Mouse (Mus musculus) gastrocnemius, adult 2 months (tissue): ENCODE measurements around the gene Hbb-y. TPM values are rescaled to one million over a fixed set of nuclear protein-coding genes. Genes with fewer than 3 reads are reported as not detected.
"Not testable (repeated sequence)": the region's sequence is repeated elsewhere in the genome, so short reads cannot be mapped to it uniquely, and the experiment has no call there.

ENCODE experiments used
- DNase-seq: peaks from one replicate; pipeline ENCODE4 v3.0.0; 2022
- H3K27ac ChIP-seq: fragments of 200-600 bp; 2 replicates; pipeline ENCODE4 v1.8.1; 2022; ENCODE audit warnings: mild to moderate bottlenecking
- H3K4me3 ChIP-seq: fragments of 200-600 bp; 2 replicates; pipeline ENCODE4 v1.8.1; 2022; ENCODE audit warnings: mild to moderate bottlenecking, moderate library complexity
- CTCF ChIP-seq: fragments of 200-600 bp; IDR thresholded peaks from 2 replicates; pipeline ENCODE4 v1.8.1; 2022; ENCODE audit warnings: antibody characterized with exemption, mild to moderate bottlenecking, moderate library complexity
- intact Hi-C: fragments of 180-260 bp; cut with DNase I; formaldehyde crosslinking; loops from one replicate; pipeline ENCODE4 v1.15.1; 2025
- total RNA-seq, 2 experiments: library from RNA; stranded (reverse); gene quantifications; 2 replicates each; pipeline ENCODE4 v1.2.3; 2021

Gene Hbb-y
- total RNA-seq, 2 experiments from 2014 or later = not detected

DNA sequence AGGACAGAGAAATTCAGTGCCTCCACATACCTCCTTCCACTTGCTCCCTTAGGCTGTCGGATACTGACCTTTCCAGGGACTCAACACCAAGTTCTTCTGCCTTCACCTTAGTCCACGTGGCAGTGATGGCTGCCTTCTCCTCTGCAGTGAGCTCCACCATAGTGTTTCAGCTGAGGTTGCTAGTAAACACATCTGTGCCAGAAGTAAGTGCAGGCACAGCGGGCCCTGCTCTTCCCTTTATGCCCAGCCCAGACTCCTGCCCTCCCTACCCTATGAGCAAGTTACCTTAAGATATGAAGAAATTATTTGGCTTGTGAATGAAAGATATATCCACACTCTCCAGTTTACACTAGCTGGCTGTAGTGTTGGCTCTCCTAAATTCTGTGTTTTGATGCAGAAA, 12.7 kb downstream of the Hbb-y start, which contains the start of gene Hbb-bh2:
Gene Hbb-bh2, minus strand, starts transcription at position 253 of the 400 bp plus-strand sequence.
- TF ChIP-seq CTCF = no peak
- no peak within 1 kb of the TSS for H3K4me3 ChIP-seq

DNA sequence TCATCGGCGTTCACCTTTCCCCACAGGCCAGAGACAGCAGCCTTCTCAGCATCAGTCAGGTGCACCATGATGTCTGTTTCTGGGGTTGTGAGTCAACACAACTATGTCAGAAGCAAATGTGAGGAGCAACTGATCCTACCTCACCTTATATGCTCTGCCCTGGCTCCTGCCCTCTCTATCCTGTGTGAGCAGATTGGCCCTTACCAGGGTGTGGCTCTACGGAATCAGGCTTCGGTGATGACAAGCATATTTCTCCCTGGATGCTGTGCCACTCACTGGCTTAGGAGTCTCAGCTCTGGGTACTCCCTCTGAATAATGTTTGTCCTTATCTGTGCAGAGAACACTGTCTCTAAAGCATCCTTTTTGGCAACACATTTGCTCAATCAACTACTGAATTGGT, 25.2 kb downstream of the Hbb-y start, which contains the start of gene Hbb-bs:
Gene Hbb-bs, minus strand, starts transcription at position 289 of the 400 bp plus-strand sequence.
- intact Hi-C loops = no loop called here
- H3K4me3 ChIP-seq = no peak within 1 kb of the TSS
- DNase-seq = no peak
- no peak for TF ChIP-seq CTCF
- no peak within 1 kb of the TSS for H3K27ac ChIP-seq

More for the DNA sequence above, 12.7 kb downstream of the Hbb-y start, which contains the start of gene Hbb-bh2:
- intact Hi-C loops = no loop called here
- no peak within 1 kb of the TSS for H3K27ac ChIP-seq
- DNase-seq = no peak

DNA sequence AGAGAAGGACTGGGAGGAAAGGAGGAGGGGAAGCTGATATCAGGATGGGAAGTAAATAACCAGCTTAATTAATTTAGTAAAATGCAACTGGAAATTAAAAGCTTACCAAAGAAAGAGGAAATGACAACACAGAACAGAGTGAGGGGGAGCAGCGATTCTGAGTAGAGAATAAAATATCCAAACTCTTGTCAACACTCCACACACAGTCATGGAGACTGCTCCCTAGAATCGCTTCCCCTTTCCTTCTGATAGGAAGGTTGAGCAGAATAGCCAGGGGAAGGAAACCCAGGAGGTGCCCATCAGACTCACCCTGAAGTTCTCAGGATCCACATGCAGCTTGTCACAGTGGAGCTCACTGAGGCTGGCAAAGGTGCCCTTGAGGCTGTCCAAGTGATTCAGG, 25.9 kb downstream of the Hbb-y start:
- H3K4me3 ChIP-seq, DNase-seq, H3K27ac ChIP-seq, intact Hi-C loops: not testable (repeated sequence)

DNA sequence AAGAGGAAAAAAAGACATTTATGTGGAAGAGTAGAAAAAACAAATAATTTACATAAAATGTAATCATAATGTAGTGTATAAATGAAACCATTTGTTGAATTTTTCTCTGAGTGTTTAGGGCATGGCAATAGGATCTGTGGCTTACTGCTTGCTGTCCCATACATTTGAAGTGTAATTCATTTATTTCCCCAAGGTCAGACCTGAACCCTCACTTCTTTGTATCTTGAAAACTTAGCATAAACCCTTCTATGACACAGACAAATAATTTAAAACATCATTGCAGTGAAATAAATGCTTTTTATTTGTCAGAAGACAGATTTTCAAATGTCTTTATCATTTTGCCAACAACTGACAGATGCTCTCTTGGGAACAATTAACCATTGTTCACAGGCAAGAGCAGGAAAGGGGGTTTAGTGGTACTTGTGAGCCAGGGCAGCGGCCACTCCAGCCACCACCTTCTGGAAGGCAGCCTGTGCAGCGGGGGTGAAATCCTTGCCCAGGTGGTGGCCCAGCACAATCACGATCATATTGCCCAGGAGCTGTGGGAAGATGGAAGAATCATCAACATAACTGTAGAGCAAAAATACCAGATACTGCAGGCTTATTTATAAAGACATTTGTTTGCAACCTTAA, 26.6 kb downstream of the Hbb-y start:
- DNase-seq = no peak
- no peak overlapping the region for H3K4me3 ChIP-seq
- intact Hi-C loops = no loop called here
- no peak overlapping the region for H3K27ac ChIP-seq
- no peak for TF ChIP-seq CTCF

DNA sequence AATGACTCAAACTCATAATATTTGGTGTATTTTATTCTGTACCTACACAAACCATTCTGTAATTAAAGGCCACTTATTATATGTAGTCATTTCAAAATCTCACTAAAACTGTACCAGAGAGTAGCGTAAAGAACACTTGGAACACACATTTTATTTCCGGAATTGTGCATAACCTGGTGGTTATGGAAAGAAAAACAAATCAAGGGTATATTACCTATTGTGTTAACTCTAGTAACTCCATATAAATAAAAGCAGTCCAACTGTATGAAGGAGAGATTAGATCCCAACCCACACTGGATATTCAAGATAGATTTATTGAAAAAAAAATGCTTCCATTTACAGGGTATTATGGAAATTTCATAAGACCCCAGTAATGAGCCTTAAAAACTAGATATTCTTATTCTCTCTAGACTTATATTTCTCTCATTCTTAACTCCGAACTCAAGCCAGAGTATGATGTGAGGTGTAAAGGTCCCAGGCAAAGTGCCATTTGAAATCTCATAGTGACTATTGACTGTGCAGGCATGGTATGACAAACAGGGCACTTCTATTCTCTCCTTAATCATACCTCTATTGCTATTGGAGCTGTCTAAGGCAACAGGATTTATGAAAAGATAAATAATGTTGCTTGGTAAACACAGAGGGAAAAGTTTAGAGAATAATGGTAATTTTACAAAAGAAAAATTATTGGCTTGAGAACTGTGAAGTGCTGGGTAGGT, 27.3 kb downstream of the Hbb-y start:
- Histone ChIP-seq H3K4me3 (no peak overlapping the region), H3K27ac (no peak overlapping the region)
- intact Hi-C loops = no loop called here
- DNase-seq = no peak
- no peak for TF ChIP-seq CTCF

DNA sequence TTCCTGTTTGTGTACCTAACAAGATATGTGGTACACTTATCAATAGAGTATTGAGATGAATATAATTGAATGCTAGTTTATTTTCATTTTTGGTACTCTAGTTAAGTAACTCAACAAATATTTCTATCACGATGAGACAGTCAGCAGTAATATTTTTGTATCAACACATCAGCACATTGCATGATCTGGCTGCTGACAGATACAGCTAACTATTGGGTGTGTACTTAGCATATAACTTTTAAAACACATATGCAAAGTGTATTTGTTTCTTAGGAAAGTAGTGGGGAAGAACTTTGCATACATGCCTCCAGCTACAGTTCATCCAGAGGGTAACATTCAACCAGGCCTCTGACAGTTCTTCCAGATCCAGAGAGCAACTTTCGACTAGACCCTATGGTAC, 28.4 kb downstream of the Hbb-y start:
- no peak overlapping the region for H3K4me3 ChIP-seq
- intact Hi-C loops = no loop called here
- TF ChIP-seq CTCF = no peak
- DNase-seq = no peak
- no peak overlapping the region for H3K27ac ChIP-seq

DNA sequence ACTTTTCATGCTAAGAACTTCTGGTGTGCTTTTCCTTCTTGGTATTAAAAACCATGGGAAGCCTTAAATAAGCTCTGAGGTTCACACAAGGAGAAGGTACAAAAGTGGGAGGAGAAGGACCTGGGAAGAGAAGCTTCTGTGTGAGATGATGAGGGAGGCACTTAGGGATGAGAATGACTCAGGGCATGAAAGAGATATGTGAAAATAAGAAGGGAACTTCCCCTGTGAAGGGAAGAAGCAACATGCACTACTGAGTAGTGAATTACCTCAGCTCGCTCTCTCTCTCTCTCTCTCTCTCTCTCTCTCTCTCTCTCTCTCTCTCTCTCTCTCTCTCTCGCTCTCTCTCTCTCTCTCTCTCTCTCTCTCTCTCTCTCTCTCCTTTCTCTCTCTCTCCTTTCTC, 37.9 kb downstream of the Hbb-y start:
- intact Hi-C loops, H3K27ac ChIP-seq: not testable (repeated sequence)

DNA sequence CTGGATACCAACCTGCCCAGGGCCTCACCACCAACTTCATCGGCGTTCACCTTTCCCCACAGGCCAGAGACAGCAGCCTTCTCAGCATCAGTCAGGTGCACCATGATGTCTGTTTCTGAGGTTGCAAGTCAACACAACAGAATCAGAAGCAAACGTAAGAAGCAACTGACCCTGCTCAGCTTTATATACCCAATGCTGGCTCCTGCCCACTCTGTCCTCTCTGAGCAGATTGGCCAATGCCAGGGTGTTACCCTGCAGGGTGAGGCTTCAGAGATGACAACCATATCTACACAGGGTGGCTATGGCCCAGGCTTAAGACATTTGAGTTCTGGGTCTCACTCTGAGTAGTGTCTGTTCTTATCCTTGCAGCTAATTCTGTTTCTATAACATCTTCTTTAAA, 39.2 kb downstream of the Hbb-y start, which contains the start of gene Hbb-bt:
Gene Hbb-bt, minus strand, starts transcription at position 231 of the 400 bp plus-strand sequence.
- Histone ChIP-seq H3K4me3 (no peak within 1 kb of the TSS), H3K27ac (no peak within 1 kb of the TSS)
- intact Hi-C loops = no loop called here
- no peak for TF ChIP-seq CTCF
- DNase-seq = no peak

More for the DNA sequence above, 37.9 kb downstream of the Hbb-y start:
- H3K4me3 ChIP-seq, DNase-seq: not testable (repeated sequence)

DNA sequence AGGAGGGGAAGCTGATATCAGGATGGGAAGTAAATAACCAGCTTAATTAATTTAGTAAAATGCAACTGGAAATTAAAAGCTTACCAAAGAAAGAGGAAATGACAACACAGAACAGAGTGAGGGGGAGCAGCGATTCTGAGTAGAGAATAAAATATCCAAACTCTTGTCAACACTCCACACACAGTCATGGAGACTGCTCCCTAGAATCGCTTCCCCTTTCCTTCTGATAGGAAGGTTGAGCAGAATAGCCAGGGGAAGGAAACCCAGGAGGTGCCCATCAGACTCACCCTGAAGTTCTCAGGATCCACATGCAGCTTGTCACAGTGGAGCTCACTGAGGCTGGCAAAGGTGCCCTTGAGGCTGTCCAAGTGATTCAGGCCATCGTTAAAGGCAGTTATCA, 39.9 kb downstream of the Hbb-y start:
- DNase-seq, H3K4me3 ChIP-seq, H3K27ac ChIP-seq, intact Hi-C loops: not testable (repeated sequence)

DNA sequence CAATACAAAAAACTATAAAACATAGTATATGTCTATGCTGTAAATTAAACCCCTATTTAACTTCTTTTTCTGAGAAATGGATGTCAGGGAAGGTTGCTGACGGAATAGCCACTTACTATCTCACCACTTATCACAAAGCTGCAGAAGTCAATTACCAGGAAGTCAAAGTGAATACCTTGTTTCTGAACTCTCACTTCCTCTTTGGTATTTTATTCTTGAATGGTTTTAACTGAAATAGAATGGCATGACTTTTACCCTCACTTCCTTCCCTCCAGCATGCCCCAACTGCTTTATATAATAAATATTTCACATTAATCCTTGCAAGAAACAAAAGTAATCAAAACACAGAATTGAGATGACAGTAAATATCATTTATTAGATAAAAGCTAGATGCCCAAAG, 40.8 kb downstream of the Hbb-y start:
- H3K27ac ChIP-seq = no peak overlapping the region
- TF ChIP-seq CTCF = no peak
- intact Hi-C loops = no loop called here
- H3K4me3 ChIP-seq = no peak overlapping the region
- no peak for DNase-seq

DNA sequence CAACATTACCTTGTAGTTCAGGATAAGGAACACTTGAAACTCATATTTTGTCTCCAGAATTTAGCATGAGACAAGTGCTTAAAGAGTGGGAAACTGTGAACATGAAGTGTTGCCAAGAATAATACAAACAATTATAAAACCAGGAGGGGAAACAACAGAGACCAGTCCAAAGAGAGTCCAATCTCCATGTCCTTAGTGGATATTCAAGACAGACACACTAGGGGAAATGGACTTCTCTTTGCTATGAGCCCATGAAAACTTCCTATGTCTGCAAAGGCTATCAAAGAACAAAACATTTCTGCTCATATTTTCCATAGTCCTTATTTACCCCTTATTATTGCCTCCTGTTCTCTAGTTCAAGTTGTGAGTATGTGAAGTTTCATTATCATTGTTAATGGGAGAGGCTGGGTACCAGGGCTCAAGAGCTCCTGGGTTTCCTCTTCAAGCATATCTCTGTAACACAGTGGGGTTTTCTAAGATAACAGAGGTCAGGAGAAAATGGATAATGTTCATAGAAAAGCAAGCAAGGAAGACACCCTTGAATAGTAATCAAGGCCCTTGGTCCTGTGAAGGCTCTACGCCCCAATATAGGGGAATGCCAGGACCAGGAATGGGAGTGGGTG, 41.7 kb downstream of the Hbb-y start:
- TF ChIP-seq CTCF = no peak
- intact Hi-C loops = no loop called here
- Histone ChIP-seq H3K27ac (no peak overlapping the region), H3K4me3 (no peak overlapping the region)
- DNase-seq = no peak

DNA sequence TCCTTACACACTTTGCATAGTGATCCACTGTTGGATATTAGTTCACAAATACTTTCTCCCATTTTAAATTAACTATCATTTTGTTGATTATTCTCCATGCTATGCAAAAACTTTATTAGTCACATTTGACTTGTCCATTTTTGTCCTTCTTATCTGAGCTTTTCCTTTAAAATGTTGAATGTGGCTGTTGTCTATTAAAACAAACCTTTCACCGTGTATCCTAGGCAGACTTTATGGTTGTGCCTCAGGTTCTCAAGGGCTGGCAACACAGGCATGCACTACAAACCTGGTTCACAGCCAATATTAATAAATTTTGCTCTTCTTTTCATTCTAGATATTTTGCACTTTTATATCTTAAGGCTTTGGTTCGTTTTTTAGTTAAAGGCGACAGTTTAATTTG, 42.3 kb downstream of the Hbb-y start:
- TF ChIP-seq CTCF = no peak
- no peak overlapping the region for H3K27ac ChIP-seq
- no peak overlapping the region for H3K4me3 ChIP-seq
- intact Hi-C loops = no loop called here
- no peak for DNase-seq

DNA sequence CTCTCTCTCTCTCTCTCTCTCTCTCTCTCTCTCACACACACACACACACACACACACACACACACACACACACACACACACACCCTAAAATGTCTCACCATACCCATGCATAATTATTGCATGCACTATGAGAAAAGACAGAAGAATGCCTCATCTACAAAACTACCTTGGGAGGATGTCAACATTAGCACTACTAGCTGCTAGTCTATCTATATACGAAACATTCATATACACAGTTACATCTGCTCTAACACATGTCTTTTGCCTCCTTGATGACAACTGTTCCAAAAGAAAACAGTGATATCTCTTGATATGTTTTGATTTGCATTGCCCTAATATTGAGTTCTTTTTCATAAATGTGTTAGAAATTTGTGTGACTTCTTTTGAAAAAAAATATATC, 42.7 kb downstream of the Hbb-y start:
- H3K4me3 ChIP-seq = no peak overlapping the region
- no peak for DNase-seq
- intact Hi-C loops = no loop called here
- no peak overlapping the region for H3K27ac ChIP-seq
- TF ChIP-seq CTCF = no peak
